In the genomic region with DNA sequence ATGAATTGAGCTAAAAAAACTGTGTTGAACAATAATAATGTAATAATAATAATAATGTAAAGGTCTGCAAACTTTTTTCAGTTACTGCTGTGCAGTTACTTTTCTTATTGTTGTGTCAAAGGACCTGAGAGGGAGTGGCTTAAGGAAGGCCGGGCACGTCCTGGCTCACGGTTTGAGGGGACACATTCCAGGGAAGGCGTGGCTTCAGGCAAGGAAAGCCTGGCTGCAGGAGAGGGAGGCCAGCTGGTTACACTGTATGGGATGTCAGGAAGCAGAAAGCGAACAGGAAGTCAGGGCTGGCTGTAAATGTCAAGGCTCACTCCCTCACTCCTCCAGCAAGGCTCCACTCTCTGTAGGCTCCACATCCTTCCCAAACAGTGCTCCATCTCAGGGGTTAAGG, we compare ENCODE assay signal across 28 mouse cellular contexts.
"Had no signal": no experiment of that assay in that cellular context is flagged by ENCODE, and none has a peak within 500 bp of the region (broad histone marks: within the 10 kb centered on the region; RNA-seq: fewer than 3 reads in every experiment).

No protein-coding gene starts in this region.

- H3K9me3 ChIP-seq: heart, embryonic 10.5 days; heart, embryonic 12.5 days; hindbrain, embryonic 10.5 days; hindbrain, embryonic 12.5 days; intestine, embryonic 15.5 days; kidney, embryonic 15.5 days; limb, embryonic 13.5 days; limb, embryonic 15.5 days; liver, embryonic 12.5 days had no signal

- H3K36me3 ChIP-seq: heart, embryonic 10.5 days; heart, embryonic 12.5 days; hindbrain, embryonic 10.5 days; hindbrain, embryonic 12.5 days; intestine, embryonic 15.5 days; kidney, embryonic 15.5 days; limb, embryonic 13.5 days; limb, embryonic 15.5 days; liver, embryonic 12.5 days had no signal

- H3K9ac ChIP-seq: heart, embryonic 12.5 days; hindbrain, embryonic 12.5 days; hindbrain, embryonic 14.5 days; intestine, embryonic 15.5 days; kidney, embryonic 15.5 days; limb, embryonic 13.5 days; limb, embryonic 15.5 days; liver, embryonic 12.5 days; liver, embryonic 14.5 days had no signal

- DNase-seq: gastrocnemius, adult 2 months; gastrocnemius, postnatal 10 days; gastrocnemius, postnatal 25 days; heart, adult 18-20 months; heart, postnatal 10 days; heart, postnatal 4 days; kidney, adult 2 months; kidney, adult 9 months; kidney, postnatal 14 days; kidney, postnatal 36 days; layer of hippocampus, adult 9-11 months; layer of hippocampus, postnatal 36 days; left cerebral cortex, postnatal 4 days had no signal

- H3K4me3 ChIP-seq: gastrocnemius, adult 2 months; heart, embryonic 10.5 days; heart, embryonic 12.5 days; hindbrain, embryonic 10.5 days; hindbrain, embryonic 12.5 days; intestine, embryonic 15.5 days; kidney, embryonic 15.5 days; limb, embryonic 13.5 days; limb, embryonic 15.5 days; liver, embryonic 12.5 days had no signal

- H3K4me2 ChIP-seq: heart, embryonic 12.5 days; hindbrain, embryonic 12.5 days; hindbrain, embryonic 14.5 days; intestine, embryonic 15.5 days; kidney, embryonic 15.5 days; limb, embryonic 13.5 days; limb, embryonic 15.5 days; liver, embryonic 12.5 days had no signal

- ATAC-seq: hindbrain, embryonic 16.5 days; inflammation-experienced regulatory T-cells, adult 6 months; intestine, embryonic 15.5 days; intestine, postnatal 0 days; liver, embryonic 12.5 days had no signal

- H3K27me3 ChIP-seq: heart, embryonic 12.5 days; hindbrain, embryonic 12.5 days; intestine, embryonic 15.5 days; kidney, embryonic 15.5 days; limb, embryonic 13.5 days; limb, embryonic 15.5 days; liver, embryonic 12.5 days had no signal

- H3K27ac ChIP-seq: gastrocnemius, adult 2 months; heart, embryonic 10.5 days; hindbrain, embryonic 10.5 days; hindbrain, embryonic 12.5 days; hindbrain, embryonic 14.5 days; intestine, embryonic 15.5 days; kidney, embryonic 15.5 days; kidney, postnatal 0 days; limb, embryonic 13.5 days; limb, embryonic 15.5 days; liver, embryonic 12.5 days; liver, embryonic 14.5 days had no signal

- H3K4me1 ChIP-seq: heart, embryonic 10.5 days; heart, embryonic 12.5 days; hindbrain, embryonic 10.5 days; hindbrain, embryonic 12.5 days; intestine, embryonic 15.5 days; kidney, embryonic 15.5 days; limb, embryonic 13.5 days; limb, embryonic 15.5 days; liver, embryonic 12.5 days had no signal
